8 mouse cellular contexts compared by ENCODE assay signal in genomic region chr7:99648623-99649022, GRCm38 (mm10). TPM values are rescaled to one million over a fixed set of nuclear protein-coding genes. Genes with fewer than 3 reads are reported as not detected.
DNase-seq lines count a peak whose midpoint lies in the region; ATAC-seq lines count a peak whose summit lies in the region.

No protein-coding gene starts in this region.

- H3K4me1 ChIP-seq in kidney, embryonic 16.5 days (ENCODE audit: insufficient read depth, low read length), result no peaks in the 10 kb centered on the region

- no peak overlapping the region for H3K4me2 ChIP-seq in kidney, embryonic 16.5 days (replicated peaks; ENCODE audit: low read depth, low read length)

- no peak overlapping the region for H3K27ac ChIP-seq in kidney, embryonic 16.5 days (ENCODE audit: low read length)

- H3K27me3 ChIP-seq in kidney, embryonic 16.5 days (ENCODE audit: insufficient read depth, low read length), result no peaks in the 10 kb centered on the region

- no peaks in the 10 kb centered on the region for H3K36me3 ChIP-seq in kidney, embryonic 16.5 days (ENCODE audit: insufficient read depth, low read length)

- 4% methylated on average over 6 of the region's 6 CpGs for WGBS in kidney, embryonic 16.5 days

- DNase-seq in kidney, adult 9 months, result peak; percentile 45
- DNase-seq in adrenal gland, adult 18-20 months (ENCODE audit: low spot score in 2 of 2), result peak; percentile 66 to 67
- DNase-seq in embryo, embryonic 9.5 days (ENCODE audit: extremely low spot score), result peak; percentile 63
- peak; percentile 89 to 92 for DNase-seq in kidney, postnatal 4 days
- DNase-seq in retina, postnatal 1 day, result peak; percentile 53

- no peak for ATAC-seq in kidney, embryonic 16.5 days (ENCODE audit: low FRiP score, low TSS enrichment)
- no peak for ATAC-seq in CD4-positive, CD25-positive, alpha-beta regulatory T cell, adult 4 months
- ATAC-seq in erythroblast, adult 5-6 weeks (replicated peaks; ENCODE audit: low FRiP score, poor library complexity, severe bottlenecking), result no peak

- no peaks in the 10 kb centered on the region for H3K9me3 ChIP-seq in kidney, embryonic 16.5 days (ENCODE audit: low read length)

- H3K9ac ChIP-seq in kidney, embryonic 16.5 days (replicated peaks; ENCODE audit: low read length), result no peak overlapping the region

- H3K4me3 ChIP-seq in kidney, embryonic 16.5 days (ENCODE audit: low read length), result no peak overlapping the region

RNA-seq across cellular contexts. Expression of gene Tpbgl, which starts 21.7 kb away (rescaled TPM):
- 0.67 and 0.72 TPM in 2 replicates for polyA plus RNA-seq in kidney, embryonic 16.5 days (2015; fragmentation: Nextera tagmentation; extraction: Ambion mirVana)
- 10 to 100 TPM; 17.5 to 29.5 TPM for total RNA-seq in adrenal gland, adult 18-20 months (2021)
- under 1 TPM; 0.25 to 0.35 TPM for polyA plus RNA-seq in CD4-positive, CD25-positive, alpha-beta regulatory T cell, adult 4 months (2017; shearing (Covaris generic))
- total RNA-seq in erythroblast, adult 5-6 weeks (2015; ENCODE audit: low replicate concordance), result not detected in 2 replicates
- not detected in 2 replicates for total RNA-seq in erythroblast, adult 5-6 weeks (2017; ENCODE audit: low replicate concordance)

Comparison
In these comparisons a context has a peak if more than half of its experiments do, and no peak if none do; other contexts are left out.
1. RNA of gene Tpbgl, which starts 21.7 kb away (total RNA-seq): 17.5 to 29.5 TPM in adrenal gland, adult 18-20 months; not detected in erythroblast, adult 5-6 weeks; every median in the first group is over 10 times any median in the second.
2. Peak in every context shown above with its lines, with median percentiles within 50 percentile points of each other: DNase-seq.